Mouse (Mus musculus): ENCODE data around the gene Ankrd13d. TPM values are rescaled to one million over a fixed set of nuclear protein-coding genes. Genes with fewer than 3 reads are reported as not detected.

The Ankrd13d gene
- polyA plus RNA-seq, 1 experiment from 2014 or later: 11.9 TPM

- Histone ChIP-seq H3K4me3 (replicated peaks; ENCODE audit: low read length) (peak overlapping the region; percentile 98), H3K4me1 (ENCODE audit: control insufficient read depth, insufficient read depth, low read length) (peaks cover 62% of the 10 kb centered on the region), H3K27ac (ENCODE audit: low read length) (peak overlapping the region; percentile 76), H3K9me3 (replicated peaks; ENCODE audit: control insufficient read depth, low read length) (no peaks in the 10 kb centered on the region), H3K27me3 (ENCODE audit: control insufficient read depth, insufficient read depth, low read length) (no peaks in the 10 kb centered on the region), H3K36me3 (ENCODE audit: control insufficient read depth, insufficient read depth, low read length) (no peaks in the 10 kb centered on the region), H3K4me2 (ENCODE audit: low read depth, low read length) (peak overlapping the region; percentile 77), H3K9ac (ENCODE audit: low read length) (peak overlapping the region; percentile 99)
- no peak for ATAC-seq (ENCODE audit: insufficient read depth, low FRiP score)
- 53% methylated on average over 5 of the region's 5 CpGs for WGBS
These were observed 21.4 kb upstream of the Ankrd13d start for GRCm38 (mm10) chr19:4304251-4304821.

- Histone ChIP-seq H3K27ac (ENCODE audit: low read length) (no peak overlapping the region; the same call in 1 of the 2 replicates), H3K4me1 (ENCODE audit: control insufficient read depth, insufficient read depth, low read length) (peaks cover 69% of the 10 kb centered on the region), H3K9me3 (replicated peaks; ENCODE audit: control insufficient read depth, low read length) (no peaks in the 10 kb centered on the region), H3K36me3 (ENCODE audit: control insufficient read depth, insufficient read depth, low read length) (no peaks in the 10 kb centered on the region), H3K4me3 (replicated peaks; ENCODE audit: low read length) (no peak overlapping the region), H3K27me3 (ENCODE audit: control insufficient read depth, insufficient read depth, low read length) (no peaks in the 10 kb centered on the region), H3K4me2 (ENCODE audit: low read depth, low read length) (peak overlapping the region; percentile 77), H3K9ac (ENCODE audit: low read length) (peak overlapping the region; percentile 65; the same call in 1 of the 2 replicates)
- no peak for ATAC-seq (ENCODE audit: insufficient read depth, low FRiP score)
- WGBS: 85% methylated on average over 5 of the region's 5 CpGs
These were observed 20.7 kb upstream of the Ankrd13d start for GRCm38 (mm10) chr19:4303640-4303995.

- 0 out of 2 replicates have a peak overlapping the region, but pooled peaks have one; percentile 3 for H3K4me3 ChIP-seq (replicated peaks; ENCODE audit: low read length)
- H3K9me3 ChIP-seq (replicated peaks; ENCODE audit: control insufficient read depth, low read length): no peaks in the 10 kb centered on the region
- peak overlapping the region; percentile 87 for H3K27ac ChIP-seq (ENCODE audit: low read length)
- peak overlapping the region; percentile 65 for H3K9ac ChIP-seq (ENCODE audit: low read length)
- no peaks in the 10 kb centered on the region for H3K36me3 ChIP-seq (ENCODE audit: control insufficient read depth, insufficient read depth, low read length)
- peak overlapping the region; percentile 77 for H3K4me2 ChIP-seq (ENCODE audit: low read depth, low read length)
- 55% methylated on average over 7 of the region's 7 CpGs for WGBS
- no peaks in the 10 kb centered on the region for H3K27me3 ChIP-seq (ENCODE audit: control insufficient read depth, insufficient read depth, low read length)
- peaks cover 73% of the 10 kb centered on the region for H3K4me1 ChIP-seq (ENCODE audit: control insufficient read depth, insufficient read depth, low read length)
- no peak for ATAC-seq (ENCODE audit: insufficient read depth, low FRiP score)
These were observed 20.2 kb upstream of the Ankrd13d start for GRCm38 (mm10) chr19:4302936-4303639.

GRCm38 (mm10) chr19:4301735-4302651 is 19.1 kb upstream of the Ankrd13d start:
- Histone ChIP-seq H3K4me2 (ENCODE audit: low read depth, low read length) (peak overlapping the region; percentile 43), H3K27me3 (ENCODE audit: control insufficient read depth, insufficient read depth, low read length) (no peaks in the 10 kb centered on the region), H3K36me3 (ENCODE audit: control insufficient read depth, insufficient read depth, low read length) (no peaks in the 10 kb centered on the region), H3K27ac (ENCODE audit: low read length) (peak overlapping the region; percentile 87), H3K9ac (ENCODE audit: low read length) (peak overlapping the region; percentile 65), H3K9me3 (replicated peaks; ENCODE audit: control insufficient read depth, low read length) (no peaks in the 10 kb centered on the region), H3K4me3 (replicated peaks; ENCODE audit: low read length) (peak overlapping the region; percentile 24), H3K4me1 (ENCODE audit: control insufficient read depth, insufficient read depth, low read length) (peaks cover 81% of the 10 kb centered on the region)
- peak; percentile 8; the same call in 1 of the 2 replicates for ATAC-seq (ENCODE audit: insufficient read depth, low FRiP score)
- 22% methylated on average over 21 of the region's 21 CpGs for WGBS

- H3K27ac ChIP-seq (ENCODE audit: low read length): peak overlapping the region; percentile 87
- H3K27me3 ChIP-seq (ENCODE audit: control insufficient read depth, insufficient read depth, low read length): no peaks in the 10 kb centered on the region
- no peak for ATAC-seq (ENCODE audit: insufficient read depth, low FRiP score)
- H3K4me2 ChIP-seq (ENCODE audit: low read depth, low read length): peak overlapping the region; percentile 43
- H3K9me3 ChIP-seq (replicated peaks; ENCODE audit: control insufficient read depth, low read length): no peaks in the 10 kb centered on the region
- H3K4me3 ChIP-seq (replicated peaks; ENCODE audit: low read length): peak overlapping the region; percentile 24; the same call in 1 of the 2 replicates
- H3K4me1 ChIP-seq (ENCODE audit: control insufficient read depth, insufficient read depth, low read length): peaks cover 76% of the 10 kb centered on the region
- peak overlapping the region; percentile 65 for H3K9ac ChIP-seq (ENCODE audit: low read length)
- no peaks in the 10 kb centered on the region for H3K36me3 ChIP-seq (ENCODE audit: control insufficient read depth, insufficient read depth, low read length)
- 61% methylated on average over 11 of the region's 11 CpGs for WGBS
These were observed 18.2 kb upstream of the Ankrd13d start for GRCm38 (mm10) chr19:4300852-4301734.

- no peaks in the 10 kb centered on the region for H3K36me3 ChIP-seq (ENCODE audit: control insufficient read depth, insufficient read depth, low read length)
- H3K27ac ChIP-seq (ENCODE audit: low read length): peak overlapping the region; percentile 87
- H3K9me3 ChIP-seq (replicated peaks; ENCODE audit: control insufficient read depth, low read length): no peaks in the 10 kb centered on the region
- H3K9ac ChIP-seq (ENCODE audit: low read length): peak overlapping the region; percentile 29; the same call in 1 of the 2 replicates
- peak overlapping the region; percentile 0; the same call in 1 of the 2 replicates for H3K4me2 ChIP-seq (ENCODE audit: low read depth, low read length)
- 39% methylated on average over 7 of the region's 7 CpGs for WGBS
- ATAC-seq (ENCODE audit: insufficient read depth, low FRiP score): peak; percentile 41
- H3K4me3 ChIP-seq (replicated peaks; ENCODE audit: low read length): no peak overlapping the region
- H3K27me3 ChIP-seq (ENCODE audit: control insufficient read depth, insufficient read depth, low read length): no peaks in the 10 kb centered on the region
- H3K4me1 ChIP-seq (ENCODE audit: control insufficient read depth, insufficient read depth, low read length): peaks cover 76% of the 10 kb centered on the region
These were observed 17.4 kb upstream of the Ankrd13d start for GRCm38 (mm10) chr19:4300271-4300704.

GRCm38 (mm10) chr19:4299574-4300270 is 16.8 kb upstream of the Ankrd13d start:
- no peaks in the 10 kb centered on the region for H3K9me3 ChIP-seq (replicated peaks; ENCODE audit: control insufficient read depth, low read length)
- no peaks in the 10 kb centered on the region for H3K36me3 ChIP-seq (ENCODE audit: control insufficient read depth, insufficient read depth, low read length)
- 69% methylated on average over 6 of the region's 6 CpGs for WGBS
- peak overlapping the region; percentile 87 for H3K27ac ChIP-seq (ENCODE audit: low read length)
- H3K4me2 ChIP-seq (ENCODE audit: low read depth, low read length): peak overlapping the region; percentile 0; the same call in 1 of the 2 replicates
- ATAC-seq (ENCODE audit: insufficient read depth, low FRiP score): peak; percentile 52
- no peaks in the 10 kb centered on the region for H3K27me3 ChIP-seq (ENCODE audit: control insufficient read depth, insufficient read depth, low read length)
- H3K4me3 ChIP-seq (replicated peaks; ENCODE audit: low read length): no peak overlapping the region
- peaks cover 72% of the 10 kb centered on the region for H3K4me1 ChIP-seq (ENCODE audit: control insufficient read depth, insufficient read depth, low read length)
- peak overlapping the region; percentile 29; the same call in 1 of the 2 replicates for H3K9ac ChIP-seq (ENCODE audit: low read length)

GRCm38 (mm10) chr19:4299126-4299525 is 16.2 kb upstream of the Ankrd13d start:
- no peak overlapping the region; the same call in 1 of the 2 replicates for H3K9ac ChIP-seq (ENCODE audit: low read length)
- ATAC-seq (ENCODE audit: insufficient read depth, low FRiP score): no peak
- no peak overlapping the region for H3K4me3 ChIP-seq (replicated peaks; ENCODE audit: low read length)
- no peaks in the 10 kb centered on the region for H3K36me3 ChIP-seq (ENCODE audit: control insufficient read depth, insufficient read depth, low read length)
- H3K4me2 ChIP-seq (ENCODE audit: low read depth, low read length): 0 out of 2 replicates have a peak overlapping the region, but pooled peaks have one; percentile 0
- no peaks in the 10 kb centered on the region for H3K27me3 ChIP-seq (ENCODE audit: control insufficient read depth, insufficient read depth, low read length)
- H3K27ac ChIP-seq (ENCODE audit: low read length): peak overlapping the region; percentile 87
- H3K9me3 ChIP-seq (replicated peaks; ENCODE audit: control insufficient read depth, low read length): no peaks in the 10 kb centered on the region
- WGBS: 88% methylated on average over 7 of the region's 7 CpGs
- peaks cover 66% of the 10 kb centered on the region for H3K4me1 ChIP-seq (ENCODE audit: control insufficient read depth, insufficient read depth, low read length)
